Mouse (Mus musculus) adrenal gland, postnatal 36 days (tissue): ENCODE results near the gene Pfkfb2. TPM values are rescaled to one million over a fixed set of nuclear protein-coding genes. Genes with fewer than 3 reads are reported as not detected.
A peak's percentile ranks its signal among the peaks of the same experiment; 100 is the strongest.

ENCODE experiments used
- DNase-seq, 2 experiments: peaks; one replicate each; pipeline ENCODE4 v3.0.0; 2021; ENCODE audit warnings: mixed read lengths in 1 of 2
- long read RNA-seq, 2 experiments: library from polyadenylated mRNA; stranded (forward); transcript quantifications; one replicate each; pipeline ENCODE4 v2.0.0; 2021; ENCODE audit warnings: borderline sequencing depth in 2 of 2
- total RNA-seq, 2 experiments: library from RNA; stranded (reverse); gene quantifications; 2 replicates each; pipeline ENCODE4 v1.2.3; 2021

The Pfkfb2 gene
- 10 to 100 TPM; 27.2 to 48.8 TPM for total RNA-seq
- long read RNA-seq, experiment 1, partial matches to known transcripts: 2 of 17 reads
- long read RNA-seq, experiment 1, other reads (novel, unspliced or antisense): 15 of 17 reads
- long read RNA-seq, experiment 2, partial matches to known transcripts: 0 of 2 reads
- long read RNA-seq, experiment 2, other reads (novel, unspliced or antisense): 2 of 2 reads

GRCm38 (mm10) chr1:130729153-130729552, at the start of gene Pfkfb2:
Gene Pfkfb2 (minus strand): TSS chr1:130729253.
- DNase-seq: no peak

GRCm38 (mm10) chr1:130776645-130777044, 47.6 kb upstream of the Pfkfb2 start:
- no peak for DNase-seq

- no peak for DNase-seq
Measured at GRCm38 (mm10) chr1:130775691-130776331, 46.8 kb upstream of the Pfkfb2 start.

GRCm38 (mm10) chr1:130775234-130775633, 46.2 kb upstream of the Pfkfb2 start:
- no peak for DNase-seq

GRCm38 (mm10) chr1:130770981-130771494, 42.0 kb upstream of the Pfkfb2 start:
- peak; percentile 24 to 25 for DNase-seq

- no peak for DNase-seq
Measured at GRCm38 (mm10) chr1:130770487-130770886, 41.4 kb upstream of the Pfkfb2 start.

GRCm38 (mm10) chr1:130769925-130770324, 40.9 kb upstream of the Pfkfb2 start:
- no peak for DNase-seq

- peak in 1 of 2 experiments; percentile 49 for DNase-seq
Measured at GRCm38 (mm10) chr1:130767066-130767465, 38.0 kb upstream of the Pfkfb2 start.

GRCm38 (mm10) chr1:130764027-130764461, 35.0 kb upstream of the Pfkfb2 start:
- peak in 1 of 2 experiments; percentile 42 for DNase-seq

- DNase-seq: no peak
Measured at GRCm38 (mm10) chr1:130762045-130762760, 33.1 kb upstream of the Pfkfb2 start.

- no peak for DNase-seq
Measured at GRCm38 (mm10) chr1:130761597-130761996, 32.5 kb upstream of the Pfkfb2 start.

GRCm38 (mm10) chr1:130759689-130760088, 30.6 kb upstream of the Pfkfb2 start:
- DNase-seq: no peak

GRCm38 (mm10) chr1:130746819-130747218, 17.8 kb upstream of the Pfkfb2 start:
- no peak for DNase-seq

GRCm38 (mm10) chr1:130745591-130745990, 16.5 kb upstream of the Pfkfb2 start:
- no peak for DNase-seq

GRCm38 (mm10) chr1:130744961-130745360, 15.9 kb upstream of the Pfkfb2 start:
- DNase-seq: no peak

GRCm38 (mm10) chr1:130744217-130744616, 15.2 kb upstream of the Pfkfb2 start:
- no peak for DNase-seq

GRCm38 (mm10) chr1:130743775-130744174, 14.7 kb upstream of the Pfkfb2 start:
- no peak for DNase-seq

- DNase-seq: no peak
Measured at GRCm38 (mm10) chr1:130742201-130742600, 13.1 kb upstream of the Pfkfb2 start.

- no peak for DNase-seq
Measured at GRCm38 (mm10) chr1:130740781-130741720, 12.0 kb upstream of the Pfkfb2 start.

GRCm38 (mm10) chr1:130740227-130740648, 11.2 kb upstream of the Pfkfb2 start:
- DNase-seq: peak; percentile 30 to 31

- peak in 1 of 2 experiments; percentile 26 for DNase-seq
Measured at GRCm38 (mm10) chr1:130739636-130740035, 10.6 kb upstream of the Pfkfb2 start.
